Mouse (Mus musculus) olfactory bulb, adult 2 months (tissue): Measurements from ENCODE around the gene Cdk15.

Source experiments
- CTCF ChIP-seq: fragments of 200-500 bp; IDR thresholded peaks from 2 replicates; pipeline ENCODE4 v1.5.1; 2012; ENCODE audit warnings: low read depth, mild to moderate bottlenecking, low read length, moderate library complexity; ENCODE audit not compliant: insufficient read depth
- POLR2A ChIP-seq: fragments of 200-500 bp; IDR thresholded peaks from 2 replicates; pipeline ENCODE4 v1.6.1; 2012; ENCODE audit warnings: mild to moderate bottlenecking, low read depth, low read length, moderate library complexity; ENCODE audit not compliant: insufficient read depth

GRCm38 (mm10) chr1:59268931-59269330, 12.2 kb downstream of the Cdk15 start:
- TF ChIP-seq CTCF (no peak), POLR2A (no peak)
